Mouse (Mus musculus): ENCODE data around the gene Plekhh1.

DNA sequence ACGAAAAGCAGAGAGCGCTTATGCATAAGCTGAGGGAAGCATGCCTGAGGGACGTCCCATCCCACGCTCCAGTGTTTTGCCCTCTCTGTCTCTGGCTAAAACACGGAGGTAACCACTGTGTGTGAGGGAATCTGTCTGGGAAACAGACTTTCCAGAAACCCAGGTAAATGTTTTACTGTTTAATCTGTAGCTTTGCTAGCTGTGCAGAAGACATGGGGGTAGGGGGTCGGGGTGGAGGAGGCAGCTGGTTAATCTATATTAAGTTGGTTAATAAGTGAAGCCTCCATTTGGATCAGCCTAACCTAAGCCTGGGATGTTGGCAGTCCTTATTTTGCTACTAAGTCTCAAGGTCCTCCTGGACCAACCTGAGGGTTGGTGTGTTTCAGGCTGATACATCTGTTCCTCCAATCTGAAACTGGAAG is 40.2 kb downstream of the Plekhh1 start:
- TF ChIP-seq POLR2A (IDR thresholded peaks at IDR 0.05; ENCODE audit: insufficient read depth, low read length) (no peak), CTCF (IDR thresholded peaks at IDR 0.05; ENCODE audit: low read depth, low read length) (no peak), EP300 (IDR thresholded peaks at IDR 0.05; ENCODE audit: insufficient read depth, low read depth, low read length) (no peak)
